ENCODE assay signal across 8 mouse cellular contexts in the genomic region with DNA sequence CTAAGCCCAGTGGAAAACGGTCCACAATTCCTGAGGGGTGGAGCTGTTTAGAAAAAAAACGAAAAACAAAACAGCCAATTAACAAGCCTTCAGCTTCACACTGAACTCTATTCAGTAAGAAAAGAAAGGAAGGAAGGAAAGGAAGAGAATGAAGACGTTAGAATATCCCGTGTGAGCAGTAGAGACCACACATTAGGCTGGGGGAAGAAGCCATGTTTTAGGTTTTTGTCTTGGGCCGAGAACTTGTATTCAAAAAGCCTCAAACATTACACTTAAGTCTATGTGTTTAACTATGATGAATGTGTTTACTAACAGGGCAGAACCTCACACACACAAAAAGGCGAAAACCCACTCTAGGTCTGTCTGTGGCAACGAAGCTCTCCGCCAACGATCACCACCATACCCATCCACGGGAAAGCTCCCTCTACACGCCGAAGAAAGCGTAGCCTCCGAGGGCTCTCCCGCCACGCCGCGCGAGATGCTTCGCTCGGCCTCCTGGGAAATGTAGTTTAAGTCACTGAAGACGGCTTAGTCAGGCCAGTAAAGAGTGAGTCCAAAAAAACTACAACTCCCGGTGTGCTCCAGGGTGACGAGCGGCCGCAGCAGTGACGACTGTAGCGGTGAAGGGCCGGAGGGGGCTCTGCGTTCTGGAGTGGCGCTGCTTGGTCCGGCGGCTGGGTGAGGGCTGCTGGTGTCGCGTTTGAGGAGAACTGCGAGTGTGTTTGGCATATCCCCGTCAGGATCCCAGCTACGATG. TPM values are rescaled to one million over a fixed set of nuclear protein-coding genes. Genes with fewer than 3 reads are reported as not detected.
DNase-seq lines count a peak whose midpoint lies in the region; ATAC-seq lines count a peak whose summit lies in the region.

No protein-coding gene starts in this region.

- DNase-seq in adipocyte (ENCODE audit: low spot score): peak; percentile 93
- DNase-seq in embryo, embryonic 10 days (ENCODE audit: low spot score): peak; percentile 98
- DNase-seq in gastrocnemius, postnatal 10 days: peak; percentile 88
- peak; percentile 97 for DNase-seq in induced T-regulatory cell, adult 2 months (ENCODE audit: low read depth)
- DNase-seq in left cerebral cortex, adult 9 months (ENCODE audit: low spot score in 2 of 2): peak; percentile 89 to 97
- peak; percentile 91 for DNase-seq in right cerebral cortex, postnatal 14 days
- DNase-seq in urinary bladder, postnatal 36 days (ENCODE audit: low spot score in 2 of 2): peak; percentile 92 to 95

- peak; percentile 95 for ATAC-seq in megakaryocyte progenitor cell, adult 5-6 weeks (replicated peaks; ENCODE audit: poor library complexity)

RNA-seq across cellular contexts. Expression of a gene that starts 8.5 kb away (rescaled TPM):
- total RNA-seq in gastrocnemius, postnatal 10 days (2021): 1 to 10 TPM; 1.3 to 2.3 TPM
- 1.6 and 1.8 TPM in 2 replicates for total RNA-seq in megakaryocyte progenitor cell, adult 5-6 weeks (2015)
- total RNA-seq in megakaryocyte progenitor cell, adult 5-6 weeks (2017): 0.83 and 2.2 TPM in 2 replicates

RNA-seq across cellular contexts. Expression of a gene that starts 53.7 kb away (rescaled TPM):
- total RNA-seq in gastrocnemius, postnatal 10 days (2021): 10 to 100 TPM; 66.2 to 68.1 TPM
- total RNA-seq in megakaryocyte progenitor cell, adult 5-6 weeks (2015): 146 and 157 TPM in 2 replicates
- total RNA-seq in megakaryocyte progenitor cell, adult 5-6 weeks (2017): 268 and 289 TPM in 2 replicates

RNA-seq across cellular contexts. Expression of a gene that starts 54.3 kb away (rescaled TPM):
- total RNA-seq in gastrocnemius, postnatal 10 days (2021): 100 to 1,000 TPM; 110 TPM
- 1.1 and 1.8 TPM in 2 replicates for total RNA-seq in megakaryocyte progenitor cell, adult 5-6 weeks (2015)
- 1.8 and 3.0 TPM in 2 replicates for total RNA-seq in megakaryocyte progenitor cell, adult 5-6 weeks (2017)

Comparison
In these comparisons a context has a peak if more than half of its experiments do, and no peak if none do; other contexts are left out.
1. Peak in every context shown above with its lines: DNase-seq and ATAC-seq.
2. RNA of a gene that starts 54.3 kb away (total RNA-seq): 110 TPM in gastrocnemius, postnatal 10 days; 1.1 to 3.0 TPM in megakaryocyte progenitor cell, adult 5-6 weeks; every median in the first group is over 10 times any median in the second.